Mouse (Mus musculus) midbrain, embryonic 16.5 days (tissue): ENCODE measurements at regions not wholly inside any gene's neighbourhood (a gene's known extent, or its start where the extent isn't known, plus 50 kb on each side); places are given as distances from the start of the nearest gene placed in this dataset.

ENCODE experiments used
- ATAC-seq: fragments of 200-750 bp; cut with Nextera tagmentation; 2 replicates; pipeline ENCODE4 v1.8.0; 2017; ENCODE audit warnings: moderate TSS enrichment
- H3K27ac ChIP-seq: fragments of 300-500 bp; sonication (generic); 2 replicates; pipeline ENCODE4 v1.5.1; 2014; ENCODE audit warnings: mild to moderate bottlenecking, low read length, mixed read lengths
- H3K27me3 ChIP-seq: fragments of 300-500 bp; sonication (generic); 2 replicates; pipeline ENCODE4 v1.6.1; 2014; ENCODE audit warnings: low read depth, low read length, mixed read lengths; ENCODE audit not compliant: control insufficient read depth, insufficient read depth
- H3K36me3 ChIP-seq: fragments of 300-500 bp; sonication (generic); 2 replicates; pipeline ENCODE4 v1.6.1; 2014; ENCODE audit warnings: mild to moderate bottlenecking, low read length, moderate library complexity, mixed read lengths; ENCODE audit not compliant: control insufficient read depth, insufficient read depth
- H3K4me1 ChIP-seq: fragments of 300-500 bp; sonication (generic); 2 replicates; pipeline ENCODE4 v1.6.1; 2014; ENCODE audit warnings: mild to moderate bottlenecking, low read length, mixed read lengths; ENCODE audit not compliant: control insufficient read depth, insufficient read depth
- H3K4me2 ChIP-seq: fragments of 300-500 bp; sonication (generic); 2 replicates; pipeline ENCODE4 v1.6.1; 2014; ENCODE audit warnings: mild to moderate bottlenecking, low read length, mixed read lengths
- H3K4me3 ChIP-seq: fragments of 300-500 bp; sonication (generic); 2 replicates; pipeline ENCODE4 v1.5.1; 2014; ENCODE audit warnings: low read depth, mild to moderate bottlenecking, low read length, moderate library complexity, mixed read lengths
- H3K9ac ChIP-seq: fragments of 300-500 bp; sonication (generic); 2 replicates; pipeline ENCODE4 v1.6.1; 2014; ENCODE audit warnings: low read depth, low read length, mixed read lengths
- H3K9me3 ChIP-seq: fragments of 300-500 bp; sonication (generic); replicated peaks from 2 replicates; pipeline ENCODE4 v1.6.1; 2014; ENCODE audit warnings: mild to moderate bottlenecking, low read length, mixed read lengths; ENCODE audit not compliant: control insufficient read depth, poor library complexity, severe bottlenecking
- WGBS: fragments of 180-500 bp; shearing (Covaris S2); extraction: QIAGEN DNeasy Blood & Tissue Kit; methylation state at CpG from one replicate; pipeline ENCODE4 v1.1.7; 2014; 5-methylcytosine and 5-hydroxymethylcytosine counted together

GRCm38 (mm10) chr5:118381294-118381675 lies 136.3 kb downstream of the 2410131K14Rik start:
- peak overlapping the region; percentile 52 for H3K9ac ChIP-seq
- peak overlapping the region; percentile 39 for H3K4me3 ChIP-seq
- peak; percentile 68 for ATAC-seq
- under 1% methylated on average over 12 of the region's 12 CpGs for WGBS
- H3K27me3 ChIP-seq, result no peaks in the 10 kb centered on the region; the same call in 1 of the 2 replicates
- no peaks in the 10 kb centered on the region for H3K9me3 ChIP-seq
- peaks cover 7% of the 10 kb centered on the region for H3K4me1 ChIP-seq
- no peaks in the 10 kb centered on the region for H3K36me3 ChIP-seq
- H3K27ac ChIP-seq, result peak overlapping the region; percentile 24
- H3K4me2 ChIP-seq, result peak overlapping the region; percentile 62

GRCm38 (mm10) chr5:118386126-118386525 lies 141.1 kb downstream of the 2410131K14Rik start:
- Histone ChIP-seq H3K9me3 (no peaks in the 10 kb centered on the region), H3K36me3 (no peaks in the 10 kb centered on the region), H3K27ac (no peak overlapping the region), H3K4me1 (no peaks in the 10 kb centered on the region), H3K27me3 (no peaks in the 10 kb centered on the region), H3K4me2 (no peak overlapping the region), H3K9ac (no peak overlapping the region), H3K4me3 (no peak overlapping the region)
- WGBS, result 69% methylated on average over 4 of the region's 4 CpGs
- ATAC-seq, result no peak

GRCm38 (mm10) chr5:118388419-118388818 lies 143.4 kb downstream of the 2410131K14Rik start:
- H3K9me3 ChIP-seq, result no peaks in the 10 kb centered on the region
- ATAC-seq, result no peak
- WGBS, result 83% methylated on average over 6 of the region's 6 CpGs
- H3K4me3 ChIP-seq, result no peak overlapping the region
- no peak overlapping the region for H3K4me2 ChIP-seq
- H3K27me3 ChIP-seq, result no peaks in the 10 kb centered on the region
- H3K27ac ChIP-seq, result no peak overlapping the region
- no peaks in the 10 kb centered on the region for H3K36me3 ChIP-seq
- no peak overlapping the region for H3K9ac ChIP-seq
- H3K4me1 ChIP-seq, result no peaks in the 10 kb centered on the region

GRCm38 (mm10) chr5:118390691-118391373 lies 145.8 kb downstream of the 2410131K14Rik start:
- Histone ChIP-seq H3K4me2 (no peak overlapping the region), H3K36me3 (no peaks in the 10 kb centered on the region), H3K9ac (no peak overlapping the region), H3K4me1 (no peaks in the 10 kb centered on the region), H3K4me3 (no peak overlapping the region), H3K27ac (no peak overlapping the region), H3K27me3 (no peaks in the 10 kb centered on the region), H3K9me3 (no peaks in the 10 kb centered on the region)
- ATAC-seq, result no peak
- WGBS, result 88% methylated on average over 7 of the region's 7 CpGs

- Histone ChIP-seq H3K9ac (no peak overlapping the region), H3K36me3 (no peaks in the 10 kb centered on the region), H3K4me3 (no peak overlapping the region), H3K27me3 (peaks cover 3% of the 10 kb centered on the region), H3K4me1 (peaks cover 8% of the 10 kb centered on the region), H3K27ac (no peak overlapping the region), H3K4me2 (no peak overlapping the region), H3K9me3 (no peaks in the 10 kb centered on the region)
- 82% methylated on average over 8 of the region's 8 CpGs for WGBS
- ATAC-seq, result no peak
These were observed 148.0 kb downstream of the 2410131K14Rik start for GRCm38 (mm10) chr5:118392932-118393487.

GRCm38 (mm10) chr5:118394051-118394450 lies 149.0 kb downstream of the 2410131K14Rik start:
- ATAC-seq, result no peak
- H3K9ac ChIP-seq, result no peak overlapping the region
- no peak overlapping the region for H3K4me3 ChIP-seq
- WGBS, result 64% methylated on average over 5 of the region's 5 CpGs
- H3K4me1 ChIP-seq, result peaks cover 8% of the 10 kb centered on the region
- no peaks in the 10 kb centered on the region for H3K36me3 ChIP-seq
- H3K27ac ChIP-seq, result no peak overlapping the region
- no peaks in the 10 kb centered on the region for H3K9me3 ChIP-seq
- peaks cover 3% of the 10 kb centered on the region for H3K27me3 ChIP-seq
- H3K4me2 ChIP-seq, result no peak overlapping the region

GRCm38 (mm10) chr5:118396004-118396725 lies 151.1 kb downstream of the 2410131K14Rik start:
- Histone ChIP-seq H3K9me3 (no peaks in the 10 kb centered on the region), H3K4me1 (peaks cover 8% of the 10 kb centered on the region), H3K27ac (no peak overlapping the region), H3K9ac (no peak overlapping the region), H3K27me3 (peaks cover 3% of the 10 kb centered on the region), H3K4me2 (peak overlapping the region; percentile 35), H3K4me3 (no peak overlapping the region), H3K36me3 (no peaks in the 10 kb centered on the region)
- 9% methylated on average over 28 of the region's 28 CpGs for WGBS
- ATAC-seq, result 0 out of 2 replicates have a peak, but pooled peaks have one; percentile 48

- no peaks in the 10 kb centered on the region for H3K36me3 ChIP-seq
- no peak overlapping the region for H3K27ac ChIP-seq
- no peak overlapping the region for H3K9ac ChIP-seq
- WGBS, result 43% methylated on average over 10 of the region's 10 CpGs
- no peak overlapping the region for H3K4me2 ChIP-seq
- no peak for ATAC-seq
- peaks cover 3% of the 10 kb centered on the region for H3K27me3 ChIP-seq
- H3K4me3 ChIP-seq, result no peak overlapping the region
- no peaks in the 10 kb centered on the region for H3K9me3 ChIP-seq
- peaks cover 8% of the 10 kb centered on the region for H3K4me1 ChIP-seq
These were observed 155.9 kb downstream of the 2410131K14Rik start for GRCm38 (mm10) chr5:118400926-118401325.

- Histone ChIP-seq H3K4me2 (no peak overlapping the region), H3K9ac (no peak overlapping the region), H3K27me3 (no peaks in the 10 kb centered on the region), H3K9me3 (no peaks in the 10 kb centered on the region), H3K36me3 (no peaks in the 10 kb centered on the region), H3K4me3 (no peak overlapping the region), H3K4me1 (peaks cover 3% of the 10 kb centered on the region; the same call in 1 of the 2 replicates), H3K27ac (no peak overlapping the region)
- ATAC-seq, result no peak
- 87% methylated on average over 7 of the region's 7 CpGs for WGBS
These were observed 156.1 kb upstream of the Med13l start for GRCm38 (mm10) chr5:118404398-118404797.
